Mouse (Mus musculus) lung, postnatal 0 days (tissue): ENCODE results near the gene Rpl11.

Experiments
- CTCF ChIP-seq: IDR thresholded peaks from 2 replicates; pipeline ENCODE4 v1.5.1; 2016; ENCODE audit warnings: antibody characterized with exemption, mild to moderate bottlenecking
- EP300 ChIP-seq: IDR thresholded peaks from 2 replicates; pipeline ENCODE4 v1.6.1; 2016; ENCODE audit warnings: antibody characterized with exemption, mild to moderate bottlenecking, control low read depth

DNA sequence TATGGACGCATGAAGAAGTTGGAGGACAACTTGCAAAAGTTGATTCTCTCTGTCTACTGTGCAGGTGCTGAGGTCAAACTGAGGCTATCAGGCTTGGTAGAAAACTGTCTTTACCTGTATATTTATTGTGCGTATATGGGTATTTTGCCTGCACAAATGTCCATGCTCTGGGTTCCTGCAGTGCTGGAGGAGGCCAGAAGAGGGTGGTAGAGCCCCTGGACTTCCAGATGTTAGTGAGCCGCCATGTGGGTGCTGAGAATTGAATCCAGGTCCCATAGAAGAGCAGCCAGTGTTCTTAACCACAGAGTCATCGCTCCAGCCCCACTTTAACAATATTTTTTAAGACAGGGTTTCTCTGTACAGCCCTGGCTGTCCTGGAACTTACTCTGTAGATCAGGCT, 9.9 kb upstream of the Rpl11 start:
- TF ChIP-seq CTCF (no peak), EP300 (no peak)
